Mouse (Mus musculus) left cerebral cortex, postnatal 14 days (tissue): ENCODE results near the gene Ppp2r5a. TPM values are rescaled to one million over a fixed set of nuclear protein-coding genes. Genes with fewer than 3 reads are reported as not detected.

Experiments used
- DNase-seq, 2 experiments: peaks; one replicate each; pipeline ENCODE4 v3.0.0; 2021 to 2022; ENCODE audit warnings: low spot score in 2 of 2, mixed read lengths in 1 of 2
- intact Hi-C: fragments of 180-260 bp; cut with DNase I; formaldehyde crosslinking; loops from one replicate; pipeline ENCODE4 v1.15.1; 2025
- total RNA-seq, 2 experiments: library from RNA; stranded (reverse); gene quantifications; 2 replicates each; pipeline ENCODE4 v1.2.3; 2021

Gene Ppp2r5a
- total RNA-seq, 2 experiments from 2014 or later = 80.3 to 80.7 TPM

- intact Hi-C loops = no loop called here
- no peak for DNase-seq
Measured at GRCm38 (mm10) chr1:191307766-191308455, 95.2 kb downstream of the Ppp2r5a start.

- intact Hi-C loops = no loop called here
Measured at GRCm38 (mm10) chr1:191306316-191306715, 96.8 kb downstream of the Ppp2r5a start.

GRCm38 (mm10) chr1:191305610-191306009, 97.5 kb downstream of the Ppp2r5a start:
- intact Hi-C loops = no loop called here
- no peak for DNase-seq

More at GRCm38 (mm10) chr1:191306316-191306715, 96.8 kb downstream of the Ppp2r5a start:
- DNase-seq = no peak

- no peak for DNase-seq
- intact Hi-C loops = no loop called here
Measured at GRCm38 (mm10) chr1:191304216-191304615, 98.9 kb downstream of the Ppp2r5a start.

- intact Hi-C loops = no loop called here
- DNase-seq = no peak
Measured at GRCm38 (mm10) chr1:191303736-191304135, 99.3 kb downstream of the Ppp2r5a start.

Other genes starting within 250 kb of the Ppp2r5a start
- not detected for gene Fam71a, start 238.5 kb downstream of the Ppp2r5a start, total RNA-seq
- under 1 TPM; 0.51 to 0.59 TPM for gene Atf3, start 185.2 kb downstream of the Ppp2r5a start, total RNA-seq
- gene Nenf, start 85.1 kb downstream of the Ppp2r5a start, total RNA-seq = 10 to 100 TPM; 68.6 to 70.4 TPM
- 1 to 10 TPM; 8.6 to 9.2 TPM for gene Tmem206, start 77.4 kb downstream of the Ppp2r5a start, total RNA-seq
- gene Dtl, start 172.3 kb upstream of the Ppp2r5a start, total RNA-seq = 1 to 10 TPM; 5.9 to 6.2 TPM
- gene Ints7, start 172.4 kb upstream of the Ppp2r5a start, total RNA-seq = 10 to 100 TPM; 33.5 to 34.9 TPM